Mouse (Mus musculus): ENCODE results near the gene Trex1. TPM values are rescaled to one million over a fixed set of nuclear protein-coding genes. Genes with fewer than 3 reads are reported as not detected.

Trex1 gene
- polyA plus RNA-seq, 2 experiments: 5.0 to 12.0 TPM

- TF ChIP-seq CTCF (IDR thresholded peaks at IDR 0.05; ENCODE audit: low read depth): no peak
- no peak for TF ChIP-seq EP300 (IDR thresholded peaks at IDR 0.05; ENCODE audit: low read depth)
- Histone ChIP-seq H3K4me3 (ENCODE audit: insufficient read depth in 1 of 2, low read depth in 2 of 2, low read length in 2 of 2) (peak within 1 kb of the TSS; percentile 59 to 64), H3K27me3 (ENCODE audit: control insufficient read depth, insufficient read depth, low read length) (peaks cover 30% of the 10 kb centered on the region), H3K9me3 (ENCODE audit: control insufficient read depth, low read length) (no peaks in the 10 kb centered on the region), H3K4me2 (ENCODE audit: low read depth) (peak within 1 kb of the TSS; percentile 58), H3K9ac (replicated peaks) (peak within 1 kb of the TSS; percentile 18; the same call in 1 of the 2 replicates), H3K27ac (no peak within 1 kb of the TSS; the same call in 1 of the 2 replicates), H3K36me3 (replicated peaks; ENCODE audit: control insufficient read depth, insufficient read depth, low read depth) (peaks cover 12% of the 10 kb centered on the region), H3K4me1 (replicated peaks; ENCODE audit: control insufficient read depth in 2 of 2, insufficient read depth in 2 of 2, low read length in 1 of 2) (peaks cover 0 to 14% of the 10 kb centered on the region in 2 experiments; a peak in 2 of 4 replicates)
- ATAC-seq (ENCODE audit: insufficient read depth) (peak; percentile 24; the same call in 1 of the 2 replicates), DNase-seq (ENCODE audit: low read depth in 3 of 3, low spot score in 3 of 3) (no peak)
- 2% methylated on average over 99 of the region's 102 CpGs for WGBS (ENCODE audit: insufficient replicate concordance)
These were observed 35.8 kb upstream of the Trex1 start, which contains the start of gene Plxnb1 for GRCm38 (mm10) chr9:109095137-109095982. Plxnb1 (plus strand) TSS chr9:109095389.

DNA sequence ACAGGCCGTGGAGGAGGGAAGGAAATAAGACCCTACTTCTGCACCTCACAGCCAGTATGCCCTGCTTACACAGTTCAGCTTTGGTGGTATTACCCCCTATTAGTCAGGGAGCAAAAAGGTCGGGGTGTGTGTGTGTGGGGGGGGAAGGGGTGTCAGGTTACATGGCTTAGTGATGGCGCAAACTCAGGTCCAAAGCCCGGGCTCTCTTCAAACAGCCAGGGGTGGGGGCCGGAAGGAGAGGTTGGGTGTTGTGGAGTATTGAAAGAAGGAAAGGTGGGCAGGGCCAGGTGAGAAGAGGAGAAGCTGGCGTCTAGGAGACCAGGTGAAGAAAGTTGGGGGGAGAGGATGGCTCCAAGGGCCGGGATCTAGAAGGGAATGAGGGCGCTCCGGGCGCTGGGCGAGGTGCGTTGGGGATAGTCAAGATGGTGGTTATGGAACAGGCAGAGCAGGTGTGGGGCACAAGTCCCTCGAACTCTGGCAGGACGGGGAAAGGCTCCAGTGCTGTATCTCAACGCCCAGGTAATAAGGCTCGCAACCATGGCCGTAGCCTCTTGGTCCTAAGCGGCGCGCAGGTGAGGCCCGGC lies 35.1 kb upstream of the Trex1 start:
- Histone ChIP-seq H3K9me3 (ENCODE audit: control insufficient read depth, low read length) (no peaks in the 10 kb centered on the region), H3K9ac (replicated peaks) (no peak overlapping the region), H3K27ac (no peak overlapping the region), H3K4me2 (ENCODE audit: low read depth) (peak overlapping the region; percentile 58), H3K27me3 (ENCODE audit: control insufficient read depth, insufficient read depth, low read length) (peaks cover 30% of the 10 kb centered on the region), H3K36me3 (replicated peaks; ENCODE audit: control insufficient read depth, insufficient read depth, low read depth) (peaks cover 12% of the 10 kb centered on the region), H3K4me1 (replicated peaks; ENCODE audit: control insufficient read depth in 2 of 2, insufficient read depth in 2 of 2, low read length in 1 of 2) (peaks cover 0 to 14% of the 10 kb centered on the region in 2 experiments; a peak in 2 of 4 replicates), H3K4me3 (ENCODE audit: insufficient read depth in 1 of 2, low read depth in 2 of 2, low read length in 2 of 2) (peak overlapping the region; percentile 59 to 64)
- no peak for DNase-seq (ENCODE audit: low read depth in 3 of 3, low spot score in 3 of 3)
- WGBS (ENCODE audit: insufficient replicate concordance): 5% methylated on average over 21 of the region's 21 CpGs
- ATAC-seq (ENCODE audit: insufficient read depth): peak; percentile 48
- TF ChIP-seq EP300 (IDR thresholded peaks at IDR 0.05; ENCODE audit: low read depth): no peak
- no peak for TF ChIP-seq CTCF (IDR thresholded peaks at IDR 0.05; ENCODE audit: low read depth)

GRCm38 (mm10) chr9:109093786-109094552 lies 34.4 kb upstream of the Trex1 start:
- Histone ChIP-seq H3K27me3 (ENCODE audit: control insufficient read depth, insufficient read depth, low read length) (peaks cover 30% of the 10 kb centered on the region), H3K4me2 (ENCODE audit: low read depth) (peak overlapping the region; percentile 58), H3K9ac (replicated peaks) (no peak overlapping the region), H3K4me1 (replicated peaks; ENCODE audit: control insufficient read depth in 2 of 2, insufficient read depth in 2 of 2, low read length in 1 of 2) (peaks cover 0 to 14% of the 10 kb centered on the region in 2 experiments; a peak in 2 of 4 replicates), H3K36me3 (replicated peaks; ENCODE audit: control insufficient read depth, insufficient read depth, low read depth) (peaks cover 12% of the 10 kb centered on the region), H3K4me3 (ENCODE audit: insufficient read depth in 1 of 2, low read depth in 2 of 2, low read length in 2 of 2) (no peak overlapping the region; a peak in 1 of 4 replicates), H3K27ac (no peak overlapping the region), H3K9me3 (ENCODE audit: control insufficient read depth, low read length) (no peaks in the 10 kb centered on the region)
- ATAC-seq (ENCODE audit: insufficient read depth) (no peak), DNase-seq (ENCODE audit: low read depth in 3 of 3, low spot score in 3 of 3) (no peak)
- 30% methylated on average over 11 of the region's 11 CpGs for WGBS (ENCODE audit: insufficient replicate concordance)
- no peak for TF ChIP-seq CTCF (IDR thresholded peaks at IDR 0.05; ENCODE audit: low read depth)
- no peak for TF ChIP-seq EP300 (IDR thresholded peaks at IDR 0.05; ENCODE audit: low read depth)

DNA sequence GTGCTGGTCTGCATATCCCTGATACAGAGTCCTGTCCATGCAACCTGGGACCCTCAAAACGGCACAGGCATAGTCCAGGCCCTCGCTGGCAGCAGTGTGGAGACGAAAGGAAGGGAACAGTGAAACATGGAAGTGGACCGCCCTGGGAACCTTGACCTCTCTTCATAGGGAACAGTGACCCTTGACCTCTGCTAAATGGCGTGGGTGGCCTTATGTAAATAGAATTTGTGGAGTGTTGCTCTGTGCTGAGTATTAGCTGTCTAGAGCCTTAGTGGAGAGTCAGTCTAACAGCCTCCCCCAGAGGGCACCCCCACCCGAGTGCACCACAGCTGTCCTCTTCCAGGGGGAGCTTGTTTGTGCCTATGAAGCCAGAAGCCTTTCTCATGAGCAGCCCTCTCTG lies 33.3 kb upstream of the Trex1 start:
- H3K4me1 ChIP-seq (replicated peaks; ENCODE audit: control insufficient read depth in 2 of 2, insufficient read depth in 2 of 2, low read length in 1 of 2): peaks cover 0 to 8% of the 10 kb centered on the region in 2 experiments; a peak in 1 of 4 replicates
- H3K9me3 ChIP-seq (ENCODE audit: control insufficient read depth, low read length): no peaks in the 10 kb centered on the region
- no peak for DNase-seq (ENCODE audit: low read depth in 3 of 3, low spot score in 3 of 3)
- no peak overlapping the region for H3K4me3 ChIP-seq (ENCODE audit: insufficient read depth in 1 of 2, low read depth in 2 of 2, low read length in 2 of 2)
- ATAC-seq (ENCODE audit: insufficient read depth): peak; percentile 40
- 62% methylated on average over 6 of the region's 6 CpGs for WGBS (ENCODE audit: insufficient replicate concordance)
- peaks cover 30% of the 10 kb centered on the region for H3K27me3 ChIP-seq (ENCODE audit: control insufficient read depth, insufficient read depth, low read length)
- H3K9ac ChIP-seq (replicated peaks): no peak overlapping the region
- H3K4me2 ChIP-seq (ENCODE audit: low read depth): no peak overlapping the region
- no peak for TF ChIP-seq EP300 (IDR thresholded peaks at IDR 0.05; ENCODE audit: low read depth)
- TF ChIP-seq CTCF (IDR thresholded peaks at IDR 0.05; ENCODE audit: low read depth): no peak
- peaks cover 12% of the 10 kb centered on the region for H3K36me3 ChIP-seq (replicated peaks; ENCODE audit: control insufficient read depth, insufficient read depth, low read depth)
- no peak overlapping the region for H3K27ac ChIP-seq
